Mouse (Mus musculus) lung, adult 2 months (tissue): Measurements from ENCODE around the gene Pik3r6. TPM values are rescaled to one million over a fixed set of nuclear protein-coding genes. Genes with fewer than 3 reads are reported as not detected.

ENCODE experiments used
- DNase-seq: peaks from one replicate; pipeline ENCODE4 v3.0.0; 2022
- H3K4me1 ChIP-seq: fragments of 200-500 bp; 2 replicates; pipeline ENCODE4 v1.6.1; 2011; ENCODE audit warnings: low read length; ENCODE audit not compliant: control insufficient read depth, insufficient read depth
- H3K4me3 ChIP-seq: fragments of 200-500 bp; replicated peaks from 2 replicates; pipeline ENCODE3; 2011; ENCODE audit warnings: low read depth, mild to moderate bottlenecking, control low read depth, low read length; ENCODE audit errors: extremely low read depth
- CTCF ChIP-seq: fragments of 200-500 bp; IDR thresholded peaks from 2 replicates; pipeline ENCODE4 v1.5.1; 2011; ENCODE audit warnings: mild to moderate bottlenecking, low read length, control low read depth; ENCODE audit not compliant: insufficient read depth
- POLR2A ChIP-seq: fragments of 200-500 bp; IDR thresholded peaks from 2 replicates; pipeline ENCODE4 v1.6.1; 2011; ENCODE audit warnings: low read depth, mild to moderate bottlenecking, control low read depth, low read length, borderline replicate concordance; ENCODE audit errors: extremely low read depth
- WGBS: fragments of 180-500 bp; shearing (Covaris S2); methylation state at CpG from one replicate; pipeline ENCODE4 v1.1.7; 2018; 5-methylcytosine and 5-hydroxymethylcytosine counted together
- polyA plus RNA-seq: library from polyadenylated mRNA; depleted of rRNA; stranded (reverse); fragments of >200 nt; gene quantifications from 2 replicates; pipeline ENCODE4 v1.2.3, GENCODE M21; 2012

The Pik3r6 gene
- polyA plus RNA-seq, 1 experiment, result 13.3 TPM

DNA sequence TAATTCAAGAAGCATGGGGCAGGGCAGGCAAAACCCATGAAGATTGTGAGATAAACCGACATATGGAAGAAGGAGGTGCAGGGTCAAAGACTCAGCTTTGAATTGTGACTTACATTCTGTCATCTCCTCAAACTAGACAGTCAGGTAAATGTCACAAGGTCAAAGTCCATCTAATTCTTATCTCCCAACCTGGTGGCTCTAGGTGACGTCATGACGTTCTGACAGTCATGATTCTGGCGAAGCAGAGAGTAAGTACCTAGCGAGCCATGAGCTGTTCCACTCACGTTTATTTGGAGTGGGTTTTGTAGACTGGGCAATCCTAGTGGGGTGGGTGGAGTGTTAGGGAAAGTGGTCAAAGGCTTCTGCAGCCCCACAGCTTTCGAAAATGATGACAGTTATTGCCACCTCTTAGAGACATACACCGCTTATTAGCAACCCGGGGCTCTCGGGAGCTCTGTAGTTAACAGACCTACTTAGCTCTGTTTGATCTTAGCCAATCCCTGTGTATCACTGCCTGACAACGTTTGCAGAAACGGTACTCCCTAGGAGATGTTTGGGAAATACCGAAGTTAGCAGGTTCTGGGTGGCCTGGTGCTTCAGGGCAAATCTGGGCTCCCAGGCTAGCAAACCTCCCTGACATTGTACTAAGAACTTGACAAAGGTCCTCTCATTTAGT lies 61.7 kb downstream of the Pik3r6 start:
- TF ChIP-seq POLR2A (no peak), CTCF (no peak)
- H3K4me3 ChIP-seq, result no peak overlapping the region
- 72% methylated on average over 13 of the region's 13 CpGs for WGBS
- no peak for DNase-seq
- H3K4me1 ChIP-seq, result no peaks in the 10 kb centered on the region

- no peak for DNase-seq
- WGBS, result 85% methylated on average over 3 of the region's 3 CpGs
- H3K4me3 ChIP-seq, result no peak overlapping the region
- TF ChIP-seq CTCF (no peak), POLR2A (no peak)
- no peaks in the 10 kb centered on the region for H3K4me1 ChIP-seq
Observed at GRCm38 (mm10) chr11:68565032-68565429, 62.2 kb downstream of the Pik3r6 start.

GRCm38 (mm10) chr11:68566447-68567059 lies 63.7 kb downstream of the Pik3r6 start:
- DNase-seq, result peak; percentile 57
- H3K4me3 ChIP-seq, result no peak overlapping the region
- H3K4me1 ChIP-seq, result no peaks in the 10 kb centered on the region
- TF ChIP-seq POLR2A, result no peak
- TF ChIP-seq CTCF, result peak; percentile 68
- 19% methylated on average over 17 of the region's 17 CpGs for whole genome bisulfite sequencing

DNA sequence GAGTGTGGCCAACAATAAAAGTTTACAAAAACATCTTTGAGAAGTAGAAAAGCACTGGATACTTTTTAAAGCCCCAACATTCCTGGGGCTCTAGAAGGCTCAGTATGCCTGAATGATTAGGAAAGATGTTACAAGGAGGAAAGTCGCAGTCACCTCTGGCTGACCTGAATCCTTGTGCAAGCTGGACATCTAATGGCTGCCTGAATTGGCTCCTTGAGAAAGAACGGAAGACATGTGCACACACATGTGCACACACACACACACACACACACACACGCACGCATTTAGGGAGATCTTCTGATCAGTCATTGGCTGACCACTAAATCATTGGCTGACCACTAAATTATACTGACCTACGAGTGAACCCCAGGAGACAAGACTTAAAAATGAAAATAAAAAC lies 68.0 kb downstream of the Pik3r6 start:
- no peak for DNase-seq
- Histone ChIP-seq H3K4me1 (no peaks in the 10 kb centered on the region), H3K4me3 (no peak overlapping the region)
- WGBS, result 65% methylated on average over 5 of the region's 5 CpGs
- no peak for TF ChIP-seq CTCF
- no peak for TF ChIP-seq POLR2A

- 67% methylated on average over 1 of the region's 1 CpGs for WGBS
- Histone ChIP-seq H3K4me1 (no peaks in the 10 kb centered on the region), H3K4me3 (no peak overlapping the region)
- DNase-seq, result no peak
- TF ChIP-seq CTCF (no peak), POLR2A (no peak)
Observed at GRCm38 (mm10) chr11:68577076-68577475, 74.3 kb downstream of the Pik3r6 start.

DNA sequence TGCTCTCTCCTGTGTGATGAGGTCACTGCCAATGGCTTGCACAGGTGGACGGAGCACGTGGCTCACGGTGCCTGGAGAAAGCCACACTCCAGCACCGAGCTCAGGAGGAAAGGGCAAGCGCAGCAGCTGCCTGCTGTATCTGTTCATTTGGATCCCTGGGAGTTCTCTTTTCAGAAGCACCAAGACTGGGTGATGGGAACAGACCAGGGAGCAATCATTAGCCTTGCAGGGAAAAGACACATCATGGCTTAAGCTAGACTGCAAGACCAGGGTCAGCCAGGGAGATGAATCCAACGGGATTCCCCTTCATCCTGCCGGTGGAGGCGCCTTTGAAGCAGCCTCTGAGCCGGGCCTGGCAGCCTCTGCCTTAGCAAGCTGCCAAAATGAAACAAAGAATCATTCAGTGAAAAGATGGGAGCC lies 76.7 kb downstream of the Pik3r6 start:
- DNase-seq, result no peak
- 32% methylated on average over 9 of the region's 9 CpGs for WGBS
- no peak for TF ChIP-seq CTCF
- TF ChIP-seq POLR2A, result no peak
- Histone ChIP-seq H3K4me1 (no peaks in the 10 kb centered on the region), H3K4me3 (no peak overlapping the region)

DNA sequence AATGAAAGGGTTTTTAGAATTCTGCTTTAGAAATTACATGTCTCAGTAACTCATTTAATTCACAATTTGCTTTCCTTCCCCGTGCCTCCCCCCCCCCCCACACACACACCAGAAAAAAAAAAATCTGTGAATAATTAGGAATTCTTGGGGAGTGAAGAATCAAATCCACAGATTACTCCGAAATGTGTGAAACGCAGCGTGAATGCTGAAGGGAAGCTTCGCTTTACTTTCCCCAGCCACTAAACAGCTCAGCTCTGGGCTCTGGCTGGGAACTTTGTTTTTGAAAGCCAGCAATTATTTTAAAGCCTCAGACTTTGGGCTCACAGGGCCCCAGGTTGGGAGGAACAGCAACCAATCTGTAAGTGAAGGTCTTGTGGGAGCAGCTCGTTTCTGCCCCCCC lies 77.7 kb downstream of the Pik3r6 start:
- 83% methylated on average over 6 of the region's 6 CpGs for WGBS
- Histone ChIP-seq H3K4me1 (no peaks in the 10 kb centered on the region), H3K4me3 (no peak overlapping the region)
- TF ChIP-seq POLR2A (no peak), CTCF (no peak)
- no peak for DNase-seq

DNA sequence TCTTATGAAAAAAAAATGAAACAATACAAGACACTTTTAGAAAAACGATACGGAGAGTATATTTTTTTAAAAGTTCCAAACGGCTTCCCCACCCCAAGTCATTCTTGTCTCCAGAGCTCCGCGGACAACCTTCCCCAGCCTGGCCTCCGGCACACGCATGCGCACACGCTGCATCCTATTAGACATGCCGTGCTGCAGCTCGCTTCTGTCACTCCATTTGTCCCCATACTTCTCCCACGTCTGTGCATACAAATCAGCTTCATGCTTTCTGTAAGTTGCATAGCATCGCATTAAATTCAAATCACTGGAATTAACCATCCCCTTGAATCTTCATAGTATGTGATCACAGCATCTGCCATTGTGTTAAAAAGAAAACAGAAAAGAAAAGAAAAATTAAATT lies 80.4 kb downstream of the Pik3r6 start:
- no peak for DNase-seq
- 84% methylated on average over 13 of the region's 13 CpGs for WGBS
- Histone ChIP-seq H3K4me1 (no peaks in the 10 kb centered on the region), H3K4me3 (no peak overlapping the region)
- TF ChIP-seq CTCF (no peak), POLR2A (no peak)

- 70% methylated on average over 8 of the region's 8 CpGs for WGBS
- H3K4me3 ChIP-seq, result no peak overlapping the region
- no peak for TF ChIP-seq POLR2A
- TF ChIP-seq CTCF, result no peak
- DNase-seq, result no peak
- H3K4me1 ChIP-seq, result no peaks in the 10 kb centered on the region
Observed at GRCm38 (mm10) chr11:68583906-68584480, 81.2 kb downstream of the Pik3r6 start.

- 23% methylated on average over 3 of the region's 3 CpGs for WGBS
- Histone ChIP-seq H3K4me3 (no peak overlapping the region), H3K4me1 (no peaks in the 10 kb centered on the region)
- no peak for DNase-seq
- TF ChIP-seq POLR2A, result no peak
- no peak for TF ChIP-seq CTCF
Observed at GRCm38 (mm10) chr11:68585890-68586289, 83.1 kb downstream of the Pik3r6 start.
